Mouse (Mus musculus) megakaryocyte, embryonic 14.5 days (primary cell): ENCODE results near the gene Pde7b.

Source experiments
- FLI1 ChIP-seq: IDR thresholded peaks from 2 replicates; pipeline ENCODE4 v1.6.1; 2012; ENCODE audit warnings: low read length, inconsistent platforms, mixed read lengths
- GATA1 ChIP-seq: IDR thresholded peaks from 3 replicates; pipeline ENCODE4 v1.6.1; 2012; ENCODE audit warnings: mixed read lengths, low read length, inconsistent platforms, borderline replicate concordance

DNA sequence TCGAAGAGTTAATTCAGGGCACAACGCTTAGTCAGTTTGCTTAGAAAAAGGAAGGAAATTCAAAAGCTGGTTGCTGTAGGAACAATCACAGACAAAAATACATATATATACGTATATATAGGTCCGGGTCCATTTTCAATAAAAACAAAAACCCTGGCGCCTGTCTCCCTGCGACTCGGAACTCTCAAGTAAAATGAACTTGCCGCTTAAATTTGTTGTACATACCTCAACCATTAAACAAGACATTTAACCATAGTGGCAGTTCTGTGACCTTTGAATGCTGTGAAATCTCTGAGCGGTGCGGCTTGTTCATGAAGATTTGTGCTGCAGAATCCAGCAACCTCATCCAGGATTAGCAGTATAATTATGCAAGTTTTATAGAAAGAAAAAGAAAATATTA is 427 bp downstream of the Pde7b start:
- TF ChIP-seq GATA1 (no peak), FLI1 (no peak)
